Mouse (Mus musculus) embryo, embryonic 11 days (tissue): ENCODE measurements around the gene Troap.

Experiments used
- DNase-seq: peaks from one replicate; pipeline ENCODE4 v3.0.0-alpha.2; 2015

The Troap gene

DNA sequence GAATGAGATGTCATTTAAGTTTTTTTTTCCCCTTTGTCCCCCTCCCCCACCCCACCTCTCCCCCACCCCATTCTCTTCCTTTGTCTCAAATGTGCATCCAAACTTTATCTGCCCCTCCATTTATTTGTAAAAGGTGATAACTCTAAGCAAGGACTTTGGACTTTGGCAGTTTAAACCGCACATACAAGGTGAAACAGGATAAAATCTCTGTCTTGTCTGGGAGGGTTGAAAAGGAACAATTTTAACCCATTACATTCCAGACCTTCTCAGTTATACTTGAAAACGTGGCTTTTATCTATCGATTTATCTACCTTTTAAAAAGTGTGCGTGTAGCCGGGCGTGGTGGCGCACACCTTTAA, 40.7 kb downstream of the Troap start:
- no peak for DNase-seq

DNA sequence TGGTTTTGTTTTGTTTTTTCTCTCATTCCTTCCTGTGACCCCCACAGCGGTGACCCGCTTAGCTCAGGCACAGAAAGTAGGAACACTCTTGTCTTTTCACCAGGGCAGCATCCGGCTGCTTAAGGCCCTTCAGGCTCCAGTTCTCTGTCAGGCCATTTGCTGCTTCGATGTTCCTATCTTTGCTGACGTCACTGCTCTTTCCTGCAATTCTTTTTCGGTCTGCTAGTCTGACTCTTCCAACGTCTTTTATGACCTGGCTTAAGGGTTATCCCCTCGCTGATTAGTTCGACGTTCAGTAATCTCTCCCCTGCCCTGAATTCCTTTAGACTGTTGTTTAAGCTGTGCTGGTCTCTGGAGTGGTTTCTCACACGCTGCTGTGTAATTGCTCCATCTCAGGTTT, 42.2 kb downstream of the Troap start:
- DNase-seq, result no peak

DNA sequence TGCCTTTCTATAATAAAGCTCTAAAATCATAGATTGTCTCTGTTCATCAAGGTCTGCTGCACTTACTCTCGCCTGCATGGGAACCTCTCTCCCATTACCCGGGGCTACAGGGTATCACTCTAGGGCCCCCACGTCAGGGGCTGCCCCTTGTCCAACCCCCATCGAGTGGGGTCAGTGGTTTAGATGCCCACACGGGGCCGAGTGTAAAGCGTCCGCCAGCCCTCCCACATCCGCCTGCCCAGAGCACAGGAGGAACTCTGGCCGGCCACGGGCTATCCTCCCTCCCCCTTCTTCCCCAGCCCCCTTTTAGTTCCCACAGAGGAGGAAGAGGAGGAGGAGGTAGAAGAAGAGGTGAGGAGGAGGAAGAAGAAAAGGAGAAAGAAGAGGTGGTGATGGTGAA, 46.4 kb downstream of the Troap start:
- DNase-seq, result no peak

DNA sequence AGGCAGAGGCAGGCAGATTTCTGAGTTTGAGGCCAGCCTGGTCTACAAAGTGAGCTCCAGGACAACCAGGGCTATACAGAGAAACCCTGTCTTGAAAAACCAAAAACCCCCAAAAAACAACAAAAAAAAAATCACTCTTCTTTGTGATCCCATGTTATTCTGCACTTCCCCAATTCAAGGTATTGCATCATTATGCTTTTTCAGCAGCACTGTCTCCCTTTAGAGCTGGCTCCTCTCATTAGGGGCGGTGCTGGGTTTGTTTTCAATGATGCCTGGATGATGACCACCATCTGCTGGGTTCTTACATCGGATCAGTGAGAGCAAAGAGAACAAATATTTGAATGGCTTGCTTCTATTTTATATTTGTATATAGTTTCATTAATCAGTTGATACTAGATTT, 48.3 kb downstream of the Troap start:
- DNase-seq, result no peak

DNA sequence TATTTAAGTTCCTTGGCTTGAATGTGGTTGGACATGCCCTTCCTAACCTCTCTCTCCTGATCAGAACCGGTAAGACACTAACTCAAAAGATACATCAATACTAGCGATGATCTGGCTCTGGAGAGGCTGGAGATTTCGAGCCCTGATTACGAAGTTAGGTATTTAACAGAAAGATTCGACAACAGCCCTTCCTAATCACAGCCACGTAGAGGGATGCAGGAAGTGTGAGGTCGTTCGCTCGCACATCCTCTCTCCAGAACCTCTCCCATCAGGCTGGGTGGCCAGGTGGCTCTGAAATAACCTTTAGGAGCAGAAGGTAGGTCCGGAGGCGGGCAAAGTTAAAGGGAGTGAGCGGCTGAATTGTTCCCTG, 51.3 kb downstream of the Troap start, which contains the start of gene Spats2:
Spats2 (plus strand) TSS at position 206 of the 370 bp plus-strand sequence.
- no peak for DNase-seq

DNA sequence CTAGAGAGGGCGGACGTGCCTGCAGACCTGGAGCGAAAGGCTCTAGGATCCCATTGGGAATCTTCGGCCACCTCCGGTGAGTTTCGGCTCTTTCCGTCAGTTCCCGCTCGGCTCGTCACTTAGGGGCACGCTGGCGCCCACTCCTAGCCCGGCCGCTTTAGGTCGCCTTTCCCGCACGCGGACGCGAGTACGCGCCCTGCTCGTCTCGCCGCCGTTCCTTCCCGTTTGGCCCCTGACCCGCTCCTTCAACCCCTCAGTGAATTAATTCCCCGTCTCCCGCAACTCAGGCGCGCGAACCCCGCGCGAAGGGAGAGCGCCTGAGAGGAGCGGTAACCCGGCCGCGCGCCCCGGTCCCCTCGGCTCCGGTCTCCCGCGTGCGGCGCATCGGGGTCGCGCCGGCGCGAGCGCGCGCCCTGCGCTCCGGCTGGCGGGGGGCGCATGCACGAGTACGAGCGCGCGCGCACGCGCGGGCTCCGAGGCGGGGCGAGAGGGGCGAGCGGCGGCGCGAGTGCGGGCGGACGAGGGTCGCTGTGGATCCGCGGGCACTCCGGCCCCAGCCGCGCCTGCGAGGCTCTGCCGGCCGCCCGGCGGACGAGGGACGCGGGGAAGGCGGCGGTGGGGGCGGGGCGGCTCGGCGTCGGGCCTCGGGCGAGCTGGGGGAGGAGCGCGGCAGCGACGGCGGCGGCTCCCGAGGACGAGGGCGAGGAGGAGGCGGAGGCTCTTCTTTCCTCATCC, 51.9 kb downstream of the Troap start:
- peak; percentile 96 for DNase-seq

DNA sequence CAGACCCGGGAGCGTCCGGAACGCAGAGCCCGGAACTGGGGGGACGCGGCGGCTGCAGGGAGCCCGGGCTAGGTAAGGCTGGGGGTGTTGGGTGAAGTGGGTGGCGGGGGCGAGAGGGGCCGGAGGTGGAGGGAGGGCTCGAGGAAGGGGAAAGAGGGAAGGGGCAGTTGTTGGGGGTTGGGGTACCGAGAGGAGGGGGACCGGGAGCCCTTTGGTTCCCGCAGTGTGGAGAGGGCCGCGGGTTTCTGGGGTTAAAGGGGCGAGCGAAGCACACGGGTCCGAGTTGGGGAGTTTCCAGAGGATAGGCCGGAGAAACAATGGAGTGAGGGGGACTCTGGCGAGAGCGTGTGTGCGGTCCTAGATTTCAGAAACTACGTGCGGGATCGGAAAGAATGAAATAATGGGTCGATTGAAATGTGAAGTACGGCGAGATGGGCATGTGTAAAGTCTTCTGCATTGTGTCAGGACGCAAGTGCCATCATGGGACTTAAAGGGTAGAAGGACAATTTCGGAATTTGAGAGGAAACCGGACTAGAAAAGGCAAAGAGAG, 52.5 kb downstream of the Troap start:
- peak; percentile 61 for DNase-seq

DNA sequence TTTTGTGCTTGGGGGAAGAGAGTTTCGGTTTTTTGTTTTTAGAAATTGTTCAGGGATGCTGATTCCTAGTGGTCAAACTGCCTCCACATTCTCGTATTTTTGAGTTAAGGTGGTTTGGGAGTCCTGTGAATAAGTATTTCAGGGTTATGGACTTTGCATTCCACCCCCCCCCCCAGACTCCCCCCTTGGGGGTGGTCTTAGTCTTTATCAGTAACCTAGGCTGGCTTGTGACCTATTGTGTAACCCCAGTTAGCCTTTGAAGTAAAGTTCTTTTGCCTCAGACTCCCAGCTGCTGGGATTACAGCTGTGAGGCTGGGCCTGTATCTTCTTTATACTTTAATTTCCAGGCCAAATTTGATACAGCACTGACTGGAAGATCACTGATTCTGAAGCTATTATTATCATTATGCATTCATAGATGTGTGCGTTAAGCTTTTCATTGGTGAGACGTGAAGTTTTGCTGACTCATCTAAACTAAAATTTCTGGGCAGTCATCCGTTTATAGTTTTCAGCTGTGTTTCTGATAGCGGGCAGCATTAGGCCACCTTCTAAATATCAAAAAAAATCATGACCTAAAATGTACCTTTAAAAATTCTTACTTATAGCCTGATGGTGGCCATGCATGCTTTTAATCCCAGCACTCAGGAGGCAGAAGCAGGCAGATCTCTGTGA, 53.6 kb downstream of the Troap start:
- DNase-seq, result peak; percentile 11

DNA sequence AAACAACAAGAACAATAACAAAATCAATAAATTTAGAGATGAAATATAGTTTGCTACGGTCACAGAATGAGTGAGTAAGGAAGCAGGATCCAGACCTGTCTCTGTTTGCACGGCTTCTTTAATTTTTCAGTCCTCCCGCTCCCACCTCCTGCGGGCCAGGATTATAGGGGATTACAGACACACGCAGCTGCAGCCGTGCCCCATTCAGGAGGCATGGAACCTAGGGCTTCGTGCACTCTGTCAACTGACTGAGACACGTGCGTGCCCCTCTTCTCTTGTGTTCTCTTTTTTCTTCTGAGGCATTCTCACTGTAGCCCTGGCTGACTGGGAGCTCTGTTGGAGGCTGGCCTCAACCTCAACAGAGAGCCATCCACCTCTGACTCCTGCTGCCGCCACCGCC, 55.1 kb downstream of the Troap start:
- DNase-seq, result peak; percentile 15

DNA sequence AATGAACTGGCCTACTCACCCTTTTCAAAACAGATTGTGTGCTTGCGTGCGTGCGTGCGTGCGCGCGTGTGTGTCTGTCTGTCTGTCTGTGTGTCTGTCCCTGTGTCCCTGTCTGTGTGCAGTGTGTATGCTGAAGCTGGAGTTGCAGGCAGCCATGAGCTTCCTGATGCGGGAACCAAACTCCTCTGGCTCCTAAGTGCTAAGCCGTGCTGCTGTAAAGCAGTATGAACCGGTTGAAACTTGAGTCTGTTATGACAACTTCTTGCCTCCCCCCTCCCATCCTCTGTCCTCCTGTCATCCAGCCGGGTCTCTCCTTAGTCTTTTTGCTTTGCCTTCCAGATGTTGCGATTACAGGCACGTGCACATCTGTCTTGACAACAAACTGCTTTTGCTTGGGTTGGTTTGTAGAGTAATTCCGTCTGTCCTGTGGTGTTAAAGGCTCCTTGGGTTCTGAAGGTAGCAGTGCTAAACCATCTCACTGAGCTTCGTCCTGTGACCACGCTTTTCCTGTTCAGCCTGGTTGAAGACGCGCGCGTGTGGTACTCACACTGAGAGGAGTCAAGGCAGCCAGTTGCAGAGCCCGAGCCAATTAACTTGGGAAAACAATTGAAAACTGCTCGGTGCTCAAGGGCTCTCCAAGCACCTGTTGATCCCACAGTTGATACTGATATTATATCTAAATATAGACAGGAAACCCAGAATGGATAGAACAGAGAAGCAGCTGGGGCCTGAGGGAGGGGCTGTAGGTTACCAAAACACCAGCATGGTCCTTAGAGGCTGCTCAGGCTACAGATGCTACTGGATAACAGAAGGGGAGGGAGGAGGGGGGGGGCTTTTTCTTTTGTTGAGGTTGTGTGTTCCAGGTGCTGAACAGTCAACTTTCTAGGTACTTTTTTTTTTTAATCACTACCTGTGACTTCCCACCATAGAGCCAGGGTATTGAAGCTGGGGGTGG, 55.9 kb downstream of the Troap start:
- DNase-seq, result peak; percentile 61
